Mouse (Mus musculus) kidney, adult 18-20 months (tissue): ENCODE measurements at regions not wholly inside any gene's neighbourhood (a gene's known extent, or its start where the extent isn't known, plus 50 kb on each side); places are given as distances from the start of the nearest gene placed in this dataset.
"Not testable (repeated sequence)": the region's sequence is repeated elsewhere in the genome, so short reads cannot be mapped to it uniquely, and the experiment has no call there.

Source experiments
- DNase-seq: peaks from one replicate; pipeline ENCODE4 v3.0.0; 2021

- peak; percentile 32 for DNase-seq
Measured at GRCm38 (mm10) chr19:27031030-27031700, 145.5 kb downstream of the Gm815 start.

GRCm38 (mm10) chr19:27032621-27033020, 146.9 kb downstream of the Gm815 start:
- DNase-seq, result peak; percentile 20

GRCm38 (mm10) chr19:27038298-27038697, 152.6 kb downstream of the Gm815 start:
- DNase-seq, result no peak

GRCm38 (mm10) chr19:27040321-27041025, 154.8 kb downstream of the Gm815 start:
- DNase-seq, result no peak

GRCm38 (mm10) chr19:27066449-27067181, 149.7 kb upstream of the Vldlr start:
- no peak for DNase-seq

- no peak for DNase-seq
Measured at GRCm38 (mm10) chr19:27073281-27073680, 143.0 kb upstream of the Vldlr start.

GRCm38 (mm10) chr19:27075019-27075418, 141.3 kb upstream of the Vldlr start:
- DNase-seq, result no peak

- DNase-seq, result no peak
Measured at GRCm38 (mm10) chr19:27076920-27077512, 139.3 kb upstream of the Vldlr start.

- no peak for DNase-seq
Measured at GRCm38 (mm10) chr19:27087344-27087743, 128.9 kb upstream of the Vldlr start.

GRCm38 (mm10) chr19:27087833-27088232, 128.5 kb upstream of the Vldlr start:
- DNase-seq, result no peak

- DNase-seq, result no peak
Measured at GRCm38 (mm10) chr19:27089099-27089498, 127.2 kb upstream of the Vldlr start.

GRCm38 (mm10) chr19:27091603-27092002, 124.7 kb upstream of the Vldlr start:
- DNase-seq, result no peak

- DNase-seq, result no peak
Measured at GRCm38 (mm10) chr19:27094777-27095478, 121.4 kb upstream of the Vldlr start.

GRCm38 (mm10) chr19:27099921-27100320, 116.4 kb upstream of the Vldlr start:
- no peak for DNase-seq

GRCm38 (mm10) chr19:27110437-27110836, 105.8 kb upstream of the Vldlr start:
- DNase-seq, result no peak

- no peak for DNase-seq
Measured at GRCm38 (mm10) chr19:27120876-27121275, 95.4 kb upstream of the Vldlr start.

GRCm38 (mm10) chr19:27122348-27122747, 93.9 kb upstream of the Vldlr start:
- no peak for DNase-seq

GRCm38 (mm10) chr19:27123334-27123733, 93.0 kb upstream of the Vldlr start:
- no peak for DNase-seq

- DNase-seq, result peak; percentile 37
Measured at GRCm38 (mm10) chr19:27123806-27124469, 92.3 kb upstream of the Vldlr start.

- not testable (repeated sequence) for DNase-seq
Measured at GRCm38 (mm10) chr19:27128501-27128900, 87.8 kb upstream of the Vldlr start.

GRCm38 (mm10) chr19:27134360-27134759, 81.9 kb upstream of the Vldlr start:
- DNase-seq, result no peak

- DNase-seq, result no peak
Measured at GRCm38 (mm10) chr19:27140892-27141291, 75.4 kb upstream of the Vldlr start.
